Mouse (Mus musculus) heart, adult 2 months (tissue): ENCODE measurements around the gene Pik3ip1. TPM values are rescaled to one million over a fixed set of nuclear protein-coding genes. Genes with fewer than 3 reads are reported as not detected.
A peak's percentile ranks its signal among the peaks of the same experiment; 100 is the strongest.

Source experiments
- DNase-seq, 2 experiments: peaks; one replicate each; pipeline ENCODE4 v3.0.0; 2021
- H3K27ac ChIP-seq: fragments of 200-600 bp; 2 replicates; pipeline ENCODE4 v1.8.1; 2022
- H3K27me3 ChIP-seq: fragments of 200-500 bp; 2 replicates; pipeline ENCODE4 v1.6.1; 2012; ENCODE audit warnings: mild to moderate bottlenecking, low read length, inconsistent platforms, mixed read lengths; ENCODE audit not compliant: control insufficient read depth, insufficient read depth
- H3K36me3 ChIP-seq: fragments of 200-500 bp; 2 replicates; pipeline ENCODE4 v1.6.1; 2012; ENCODE audit warnings: low read length, inconsistent platforms; ENCODE audit not compliant: control insufficient read depth, insufficient read depth
- H3K4me1 ChIP-seq: fragments of 200-500 bp; 2 replicates; pipeline ENCODE4 v1.6.1; 2011; ENCODE audit warnings: low read length; ENCODE audit not compliant: control insufficient read depth, insufficient read depth
- H3K4me3 ChIP-seq: fragments of 200-600 bp; 2 replicates; pipeline ENCODE4 v1.8.1; 2022
- H3K79me2 ChIP-seq: fragments of 200-500 bp; replicated peaks from 2 replicates; pipeline ENCODE4 v1.6.1; 2012; ENCODE audit warnings: mild to moderate bottlenecking, inconsistent platforms, low read length, moderate library complexity, mixed read lengths; ENCODE audit not compliant: control insufficient read depth, insufficient read depth
- H3K9ac ChIP-seq: fragments of 200-500 bp; 2 replicates; pipeline ENCODE4 v1.6.1; 2012; ENCODE audit warnings: low read depth, mild to moderate bottlenecking, control low read depth, inconsistent platforms, low read length, mixed read lengths
- CTCF ChIP-seq: fragments of 200-600 bp; IDR thresholded peaks from 2 replicates; pipeline ENCODE4 v1.8.1; 2022; ENCODE audit warnings: antibody characterized with exemption, mild to moderate bottlenecking, moderate library complexity
- EP300 ChIP-seq: fragments of 200-500 bp; IDR thresholded peaks from 2 replicates; pipeline ENCODE4 v1.6.1; 2011; ENCODE audit warnings: low read depth, low read length, control low read depth; ENCODE audit not compliant: insufficient read depth
- POLR2A ChIP-seq: fragments of 200-500 bp; IDR thresholded peaks from 2 replicates; pipeline ENCODE4 v1.6.1; 2011; ENCODE audit warnings: mild to moderate bottlenecking, low read depth, low read length, control low read depth; ENCODE audit not compliant: insufficient read depth
- WGBS: fragments of 180-500 bp; shearing (Covaris S2); methylation state at CpG from one replicate; pipeline ENCODE4 v1.1.7; 2018; 5-methylcytosine and 5-hydroxymethylcytosine counted together
- intact Hi-C: fragments of 180-260 bp; cut with DNase I; formaldehyde crosslinking; loops from one replicate; pipeline ENCODE4 v1.15.1; 2025
- polyA plus RNA-seq: library from polyadenylated mRNA; depleted of rRNA; stranded (reverse); fragments of >200 nt; gene quantifications from 2 replicates; pipeline ENCODE4 v1.2.3, GENCODE M21; 2012
- total RNA-seq, 2 experiments: library from RNA; stranded (reverse); gene quantifications; 2 replicates each; pipeline ENCODE4 v1.2.3; 2021

The Pik3ip1 gene
- total and polyA plus RNA-seq, 3 experiments: 29.4 to 36.4 (median 29.5) TPM

DNA sequence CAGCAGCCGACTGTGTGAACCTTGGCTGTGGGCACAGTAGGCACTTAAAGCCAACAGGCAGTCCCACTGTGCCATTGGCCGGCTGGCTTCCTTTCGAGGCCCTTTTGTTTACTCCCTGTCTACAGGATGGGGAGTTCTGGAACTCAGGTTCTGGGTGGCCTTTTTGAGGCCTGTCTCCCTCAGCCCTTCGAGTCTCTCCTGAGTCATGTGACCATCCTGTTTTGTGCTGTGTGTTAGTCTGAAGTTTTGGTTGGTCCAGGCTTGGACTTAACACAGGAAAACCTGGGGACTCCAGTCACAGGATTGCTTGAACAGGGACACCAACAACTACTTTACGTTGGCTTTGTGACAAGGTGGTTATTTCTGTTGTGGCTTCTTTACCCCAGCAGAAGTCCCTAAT is 34.1 kb upstream of the Pik3ip1 start:
- Histone ChIP-seq H3K79me2 (0 out of 2 replicates have a peak, but pooled peaks cover 2% of the 10 kb centered on the region), H3K27ac (no peak overlapping the region), H3K27me3 (no peaks in the 10 kb centered on the region), H3K4me1 (peaks cover 9% of the 10 kb centered on the region), H3K4me3 (no peak overlapping the region), H3K36me3 (no peaks in the 10 kb centered on the region; the same call in 1 of the 2 replicates), H3K9ac (no peak overlapping the region)
- 55% methylated on average over 5 of the region's 5 CpGs for WGBS
- intact Hi-C loops: no loop called here
- DNase-seq: peak in 1 of 2 experiments; percentile 19
- TF ChIP-seq CTCF (no peak), EP300 (no peak), POLR2A (no peak)

DNA sequence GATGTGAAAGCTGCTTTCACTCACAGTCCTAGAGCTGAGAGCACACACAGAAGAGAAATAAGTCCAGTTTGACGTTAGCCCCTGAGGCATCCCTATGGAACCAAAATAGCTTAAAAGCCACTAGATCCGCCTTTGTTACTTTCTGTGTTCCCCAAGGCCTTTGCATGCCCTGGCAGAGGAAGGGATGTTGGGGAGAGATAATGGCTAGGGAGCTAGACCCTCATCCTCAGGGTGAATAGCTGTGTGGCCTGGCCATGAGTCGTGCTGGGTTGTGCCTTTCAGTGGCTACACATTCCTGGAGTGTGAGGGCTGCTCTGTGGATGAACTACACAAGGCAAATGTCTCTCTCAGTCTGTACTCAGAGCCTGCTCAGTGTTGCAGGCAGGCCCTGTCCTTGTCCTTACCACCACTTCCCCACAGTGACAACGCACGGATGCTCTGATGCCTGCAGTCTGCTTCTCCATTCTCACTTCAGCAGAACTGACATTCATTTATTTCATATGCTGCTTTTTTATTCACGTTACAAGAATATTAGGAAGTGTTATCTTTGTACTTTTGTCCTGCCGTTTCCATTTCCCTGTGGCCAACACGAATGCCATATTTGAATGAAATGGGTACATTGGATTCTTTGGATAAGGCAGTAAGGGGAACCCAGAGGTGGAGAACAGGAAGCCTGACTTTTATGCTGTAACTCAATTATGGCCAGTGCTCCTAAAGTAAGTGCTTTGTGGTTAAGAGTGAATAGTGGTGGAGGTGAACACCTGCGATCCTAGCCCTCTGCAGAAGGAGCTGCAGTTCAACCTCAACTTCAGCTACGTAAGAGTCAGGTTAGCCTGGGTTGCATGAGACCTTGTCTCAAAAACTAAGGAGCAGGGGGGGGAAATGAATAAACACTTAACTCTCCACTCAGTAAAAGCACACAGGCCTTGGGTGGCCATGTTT is 32.1 kb upstream of the Pik3ip1 start:
- intact Hi-C loops: no loop called here
- peaks cover 8% of the 10 kb centered on the region for H3K4me1 ChIP-seq
- no peak overlapping the region for H3K9ac ChIP-seq

DNA sequence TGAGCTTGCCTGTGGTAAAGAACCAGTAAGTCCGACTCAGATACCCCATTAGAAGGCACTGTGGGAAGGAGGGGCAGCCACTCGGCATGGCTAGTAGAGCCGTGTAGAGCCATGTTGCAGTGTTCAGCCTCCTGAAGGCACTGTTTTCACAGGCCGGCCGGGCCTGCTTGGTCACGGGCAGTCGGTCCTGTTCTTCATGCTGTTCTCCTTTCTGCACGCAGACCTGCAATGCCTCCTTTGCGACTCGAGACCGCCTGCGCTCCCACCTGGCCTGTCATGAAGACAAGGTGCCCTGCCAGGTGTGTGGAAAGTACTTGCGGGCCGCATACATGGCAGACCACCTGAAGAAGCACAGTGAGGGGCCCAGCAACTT is 31.4 kb upstream of the Pik3ip1 start:
- H3K36me3 ChIP-seq: peaks cover 3% of the 10 kb centered on the region
- TF ChIP-seq EP300: no peak
- no peak for TF ChIP-seq POLR2A
- no peak for TF ChIP-seq CTCF
- no peak overlapping the region for H3K9ac ChIP-seq
- H3K4me3 ChIP-seq: no peak overlapping the region
- WGBS: 94% methylated on average over 14 of the region's 14 CpGs
- DNase-seq: no peak
- H3K27me3 ChIP-seq: no peaks in the 10 kb centered on the region
- intact Hi-C loops: no loop called here
- H3K4me1 ChIP-seq: peaks cover 7% of the 10 kb centered on the region
- no peaks in the 10 kb centered on the region for H3K79me2 ChIP-seq
- no peak overlapping the region for H3K27ac ChIP-seq

More for the DNA sequence above, 32.1 kb upstream of the Pik3ip1 start:
- Histone ChIP-seq H3K27ac (no peak overlapping the region), H3K36me3 (peaks cover 3% of the 10 kb centered on the region; the same call in 1 of the 2 replicates), H3K27me3 (no peaks in the 10 kb centered on the region), H3K4me3 (no peak overlapping the region), H3K79me2 (no peaks in the 10 kb centered on the region)
- DNase-seq: peak in 1 of 2 experiments; percentile 11
- TF ChIP-seq EP300: no peak
- TF ChIP-seq CTCF: no peak
- TF ChIP-seq POLR2A: no peak
- 78% methylated on average over 10 of the region's 10 CpGs for WGBS

DNA sequence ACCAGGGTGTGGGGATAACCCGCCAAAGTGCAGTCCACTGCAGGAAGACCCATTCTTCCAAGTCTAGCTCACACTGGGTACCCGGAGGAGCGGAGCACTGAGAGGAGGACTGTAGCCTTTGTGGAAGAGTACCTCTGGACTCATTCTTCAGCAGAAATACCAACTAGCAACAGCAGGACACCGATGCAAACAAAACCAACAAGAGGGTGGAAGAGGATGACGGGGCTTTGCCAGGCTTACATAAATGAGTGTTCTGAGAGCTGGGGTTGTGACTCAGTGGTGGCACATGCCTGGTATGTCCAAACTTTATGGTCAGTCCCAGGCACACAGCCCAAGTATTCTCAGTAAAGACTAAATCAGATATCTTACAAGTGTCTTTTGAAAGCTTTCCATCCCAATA is 29.1 kb upstream of the Pik3ip1 start:
- intact Hi-C loops: no loop called here
- H3K4me1 ChIP-seq: peaks cover 7% of the 10 kb centered on the region
- no peaks in the 10 kb centered on the region for H3K27me3 ChIP-seq
- H3K4me3 ChIP-seq: no peak overlapping the region
- no peak overlapping the region for H3K9ac ChIP-seq
- no peak for DNase-seq
- H3K36me3 ChIP-seq: peaks cover 6% of the 10 kb centered on the region
- H3K79me2 ChIP-seq: no peaks in the 10 kb centered on the region
- TF ChIP-seq EP300 (no peak), CTCF (no peak), POLR2A (no peak)
- no peak overlapping the region for H3K27ac ChIP-seq
- 91% methylated on average over 5 of the region's 5 CpGs for WGBS

DNA sequence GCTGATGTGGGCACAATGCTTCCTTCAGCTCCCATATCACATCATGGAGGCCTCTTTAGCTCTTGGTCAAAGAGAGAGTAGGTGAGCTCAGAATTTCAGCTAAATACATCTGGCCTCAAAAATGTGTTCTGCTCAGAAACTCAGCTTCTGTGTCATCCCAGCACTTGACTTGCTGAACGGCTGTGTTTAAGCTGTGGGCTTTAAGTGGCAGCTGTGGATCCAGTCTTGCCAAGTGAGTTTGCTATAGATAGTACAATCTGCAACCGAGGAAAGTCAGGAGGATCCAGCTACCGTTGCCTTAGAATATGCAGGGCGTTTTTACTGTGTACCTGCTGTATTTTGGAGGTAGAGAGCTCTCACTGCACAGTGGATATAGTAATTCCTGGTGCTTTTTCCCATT is 27.8 kb upstream of the Pik3ip1 start:
- intact Hi-C loops: no loop called here
- 51% methylated on average over 4 of the region's 4 CpGs for WGBS
- Histone ChIP-seq H3K4me3 (no peak overlapping the region), H3K9ac (no peak overlapping the region), H3K4me1 (peaks cover 7% of the 10 kb centered on the region), H3K27me3 (no peaks in the 10 kb centered on the region), H3K79me2 (no peaks in the 10 kb centered on the region), H3K36me3 (peaks cover 6% of the 10 kb centered on the region), H3K27ac (no peak overlapping the region)
- no peak for TF ChIP-seq POLR2A
- no peak for TF ChIP-seq CTCF
- no peak for TF ChIP-seq EP300
- DNase-seq: no peak

DNA sequence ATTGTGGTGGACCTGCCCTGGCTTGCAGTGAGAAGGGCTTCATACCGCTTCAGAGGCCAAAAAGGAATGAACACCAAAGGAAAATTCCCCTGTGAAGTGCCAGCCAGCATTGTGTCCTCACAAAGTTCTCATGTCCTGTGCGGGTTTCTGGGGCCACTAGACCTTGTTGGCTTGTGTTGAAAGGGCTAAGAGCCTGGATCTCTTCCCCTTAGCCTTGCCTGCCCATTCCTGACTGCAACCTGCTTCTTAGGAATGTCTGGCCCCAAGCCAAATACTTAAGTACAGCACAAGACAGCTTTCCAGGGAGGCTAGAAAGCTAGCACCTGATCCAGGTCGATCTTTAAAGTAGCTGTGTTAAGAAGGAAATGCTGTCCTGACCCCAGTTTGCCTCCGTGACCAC is 27.4 kb upstream of the Pik3ip1 start:
- H3K4me3 ChIP-seq: no peak overlapping the region
- no peak for DNase-seq
- TF ChIP-seq CTCF (no peak), EP300 (no peak), POLR2A (no peak)
- peaks cover 7% of the 10 kb centered on the region for H3K4me1 ChIP-seq
- intact Hi-C loops: no loop called here
- peaks cover 6% of the 10 kb centered on the region for H3K36me3 ChIP-seq
- H3K9ac ChIP-seq: no peak overlapping the region
- H3K27me3 ChIP-seq: no peaks in the 10 kb centered on the region
- H3K79me2 ChIP-seq: no peaks in the 10 kb centered on the region
- H3K27ac ChIP-seq: no peak overlapping the region; the same call in none of the 2 replicates
- 52% methylated on average over 4 of the region's 4 CpGs for WGBS
